Mouse (Mus musculus): Measurements from ENCODE around the gene Dtx4.

DNA sequence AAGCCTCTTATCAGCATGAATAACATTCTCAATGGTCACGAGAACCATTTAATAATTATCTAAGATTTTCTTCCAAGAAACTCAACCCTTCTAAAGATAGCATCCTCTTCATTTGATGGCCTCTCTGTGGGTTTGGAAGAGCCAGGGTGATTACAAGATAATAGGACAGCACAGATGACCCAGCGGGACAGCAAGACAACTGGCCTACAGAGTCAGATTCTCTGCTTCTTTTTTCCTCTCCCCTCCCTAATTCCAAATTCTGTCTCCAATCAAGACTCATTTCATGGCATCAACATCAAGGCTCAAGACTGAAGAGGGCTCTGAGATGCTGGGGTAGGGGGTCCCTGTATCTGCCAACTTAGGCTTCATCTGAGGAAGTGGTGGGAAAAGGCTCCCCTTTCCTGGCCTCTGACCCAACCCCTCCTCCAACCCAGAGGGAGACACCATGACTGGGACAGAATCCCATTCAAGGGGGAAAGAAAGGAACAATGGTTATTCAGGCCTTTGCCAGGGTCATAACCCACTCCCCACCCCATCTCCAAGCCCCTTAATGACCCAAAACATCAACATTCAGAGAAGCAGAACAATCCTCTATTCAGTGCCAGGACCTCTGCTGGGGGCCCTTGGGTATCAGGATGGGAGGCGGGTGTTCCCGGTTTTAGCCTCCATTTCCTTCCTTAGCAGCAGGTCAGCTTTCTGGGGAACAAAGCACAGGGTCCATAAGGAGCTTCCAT is 7.6 kb downstream of the Dtx4 start:
- no peak for TF ChIP-seq CTCF (IDR thresholded peaks at IDR 0.05; ENCODE audit: borderline replicate concordance, extremely low read depth, insufficient read depth, insufficient read length)
- no peak for TF ChIP-seq POLR2A (IDR thresholded peaks at IDR 0.05; ENCODE audit: borderline replicate concordance, extremely low read depth, insufficient read depth, insufficient read length, poor library complexity, severe bottlenecking)
